Mouse (Mus musculus) inflammation-experienced regulatory T-cells, adult 6 months (primary cell): Measurements from ENCODE around the gene Orc5. TPM values are rescaled to one million over a fixed set of nuclear protein-coding genes. Genes with fewer than 3 reads are reported as not detected.
A peak's percentile ranks its signal among the peaks of the same experiment; 100 is the strongest.

Source experiments
- ATAC-seq: one replicate; pipeline ENCODE4 v1.8.0; 2017
- polyA plus RNA-seq, 3 experiments: library from polyadenylated mRNA; unstranded; fragments of 100-300 nt; shearing (Covaris generic); gene quantifications; one replicate each; pipeline ENCODE4 v1.2.1; 2017

Gene Orc5
- 10 to 100 TPM; 46.4 to 53.6 (median 52.9) TPM for polyA plus RNA-seq

DNA sequence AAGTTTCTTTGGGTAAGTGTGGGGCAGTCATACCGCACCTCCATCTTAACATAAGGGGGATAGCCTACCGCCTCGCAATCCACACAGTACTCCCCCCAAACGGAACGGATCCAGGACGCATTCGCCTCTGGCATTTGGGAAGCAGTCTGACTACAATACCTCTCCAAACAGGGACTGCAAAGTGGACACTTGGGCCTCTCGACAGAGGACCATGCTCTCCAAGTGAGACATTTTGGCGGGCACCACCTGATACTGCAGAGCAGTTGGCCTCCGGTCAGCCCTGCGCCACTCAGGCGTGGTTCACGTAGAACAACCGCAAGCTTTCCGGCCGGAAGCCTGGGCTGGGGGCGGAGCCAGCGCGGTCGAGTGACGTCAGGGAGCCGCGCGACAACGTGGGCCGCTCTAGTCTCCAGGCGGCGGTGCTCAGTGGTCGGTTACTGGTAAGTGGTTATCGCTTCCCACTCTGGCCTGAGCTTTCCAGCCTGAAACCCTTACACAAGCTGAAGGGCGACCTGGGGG is at the start of gene Orc5:
Gene Orc5, minus strand, starts transcription at position 397 of the 519 bp plus-strand sequence.
- ATAC-seq, result peak; percentile 99

- no peak for ATAC-seq
These were observed 46.8 kb upstream of the Orc5 start for GRCm38 (mm10) chr5:22596981-22597380.

DNA sequence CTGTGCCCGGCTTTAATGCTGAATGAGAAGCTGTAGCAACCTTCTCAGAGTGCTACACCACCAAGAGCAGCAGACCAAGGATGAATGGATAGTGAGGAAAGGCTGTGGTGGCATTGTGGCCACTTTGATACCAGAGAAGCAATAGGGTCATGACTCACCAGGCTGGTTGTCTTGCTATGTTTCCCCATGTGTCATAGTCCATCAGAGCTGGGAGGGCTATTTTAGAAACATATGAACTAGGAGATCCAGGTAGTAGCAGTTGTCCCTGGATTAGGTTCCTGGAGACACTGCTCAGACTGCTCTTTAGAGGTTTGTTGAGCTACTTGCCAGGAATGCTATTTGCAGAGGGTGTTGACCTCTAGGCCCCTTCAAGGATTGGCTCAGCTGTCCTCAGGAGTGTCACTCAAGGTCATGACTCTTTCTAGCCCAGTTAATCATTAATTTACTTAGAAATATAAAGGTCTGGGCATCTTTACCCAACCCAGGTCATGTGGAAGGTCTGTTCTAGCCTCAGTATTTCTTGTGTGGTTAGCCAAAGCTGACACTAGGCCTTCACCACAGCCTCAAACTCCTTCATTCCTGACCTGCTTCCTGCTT is 39.2 kb upstream of the Orc5 start:
- ATAC-seq, result no peak

DNA sequence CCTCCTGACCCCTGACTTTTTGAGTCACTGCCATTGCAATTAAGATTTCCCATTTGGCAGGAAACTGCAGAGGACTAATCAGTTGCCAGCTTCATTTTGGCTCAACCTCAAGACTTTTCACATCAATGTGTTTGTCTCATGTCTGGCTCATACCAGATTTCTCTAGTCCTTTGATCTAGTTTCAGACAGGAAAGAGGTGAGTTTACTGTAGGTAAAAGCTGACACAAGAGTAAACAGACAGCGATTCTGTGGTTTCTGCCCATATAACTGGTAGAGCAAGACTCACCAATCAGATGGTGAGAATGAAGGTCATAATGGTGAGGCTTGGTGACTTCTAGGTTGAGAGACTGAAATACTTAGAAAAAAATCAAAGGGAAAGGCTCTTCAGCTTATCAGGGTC is 37.3 kb upstream of the Orc5 start:
- peak; percentile 61 for ATAC-seq

DNA sequence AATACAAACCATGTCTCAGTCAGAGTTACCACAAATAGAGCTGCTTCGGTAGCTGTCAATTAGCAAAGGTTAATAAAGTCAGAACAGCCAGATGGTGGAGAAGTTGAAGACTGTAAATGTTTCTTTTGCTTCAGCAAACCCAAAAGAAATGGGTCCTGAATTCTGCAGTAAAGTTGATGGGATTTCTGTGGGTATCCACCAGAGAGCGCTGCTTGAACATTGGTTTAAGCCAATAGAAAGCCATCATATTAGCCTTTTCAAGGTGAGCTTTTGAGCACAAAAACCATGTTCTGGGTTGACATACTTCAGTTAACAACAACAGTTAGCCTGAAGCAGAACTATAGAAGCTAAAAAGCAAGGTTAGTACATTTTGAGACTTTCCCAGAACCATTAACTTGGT is 34.3 kb upstream of the Orc5 start:
- no peak for ATAC-seq

- ATAC-seq, result no peak
These were observed 27.8 kb upstream of the Orc5 start for GRCm38 (mm10) chr5:22578011-22578410.

GRCm38 (mm10) chr5:22574751-22575150 is 24.5 kb upstream of the Orc5 start:
- ATAC-seq, result no peak

- ATAC-seq, result no peak
These were observed 23.9 kb upstream of the Orc5 start for GRCm38 (mm10) chr5:22574161-22574560.

- no peak for ATAC-seq
These were observed 23.5 kb upstream of the Orc5 start for GRCm38 (mm10) chr5:22573696-22574095.

DNA sequence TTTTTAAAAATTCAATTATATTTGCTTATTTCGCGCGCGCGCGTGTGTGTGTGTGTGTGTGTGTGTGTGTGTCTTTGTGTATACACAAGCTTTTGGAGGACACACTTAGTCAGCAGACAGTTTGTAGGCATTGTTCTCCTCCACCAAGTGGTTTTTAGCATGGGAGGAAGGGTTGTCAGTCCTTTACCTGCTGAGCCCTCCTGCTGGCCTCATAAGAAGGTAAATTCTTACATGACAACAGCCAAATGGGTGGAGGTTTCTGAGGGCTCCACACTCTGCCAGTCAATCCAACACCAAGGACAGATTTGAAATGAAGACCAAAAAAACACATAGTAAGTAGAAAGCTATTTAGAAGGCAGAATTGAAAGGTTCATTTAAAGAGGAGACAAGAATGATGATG is 22.7 kb upstream of the Orc5 start:
- ATAC-seq, result no peak

DNA sequence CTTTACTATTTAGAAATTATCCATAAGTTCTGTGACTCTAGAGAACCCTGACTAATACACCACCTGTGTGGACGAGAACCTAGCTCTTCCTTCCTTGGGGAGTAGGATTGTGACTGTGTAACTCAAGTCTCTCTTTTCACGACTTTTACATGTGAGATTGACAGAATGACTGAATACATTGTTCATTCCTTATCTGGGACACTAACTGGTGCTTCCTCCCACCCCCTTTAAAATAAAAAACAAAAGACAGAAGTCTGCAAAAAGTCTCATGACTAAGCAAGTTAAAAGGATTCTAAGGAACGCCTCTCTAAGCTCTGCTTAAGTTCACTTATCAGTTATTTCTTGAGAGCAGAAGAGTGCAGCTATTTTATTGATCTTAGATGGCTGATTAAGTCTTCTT is 22.2 kb upstream of the Orc5 start:
- no peak for ATAC-seq

DNA sequence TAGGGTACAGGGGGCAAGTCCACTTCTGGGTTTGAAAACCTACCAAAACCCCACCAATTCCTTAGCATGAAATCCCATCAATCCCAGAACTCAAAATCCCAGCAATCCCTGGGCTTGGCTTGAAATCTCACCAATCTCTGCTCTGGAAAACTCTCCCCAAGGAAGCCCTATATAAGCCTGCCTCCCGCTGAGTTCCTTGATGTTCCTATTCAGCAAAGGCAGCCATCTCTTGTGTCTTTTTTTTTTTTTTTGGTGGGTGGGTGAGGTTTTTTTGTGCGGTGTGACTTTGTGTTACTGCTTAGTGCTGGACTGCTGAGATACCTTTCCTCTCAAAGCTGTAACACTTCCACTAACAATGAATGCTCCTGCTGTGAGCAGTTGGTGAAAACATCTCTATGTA is 15.5 kb upstream of the Orc5 start:
- ATAC-seq, result no peak

DNA sequence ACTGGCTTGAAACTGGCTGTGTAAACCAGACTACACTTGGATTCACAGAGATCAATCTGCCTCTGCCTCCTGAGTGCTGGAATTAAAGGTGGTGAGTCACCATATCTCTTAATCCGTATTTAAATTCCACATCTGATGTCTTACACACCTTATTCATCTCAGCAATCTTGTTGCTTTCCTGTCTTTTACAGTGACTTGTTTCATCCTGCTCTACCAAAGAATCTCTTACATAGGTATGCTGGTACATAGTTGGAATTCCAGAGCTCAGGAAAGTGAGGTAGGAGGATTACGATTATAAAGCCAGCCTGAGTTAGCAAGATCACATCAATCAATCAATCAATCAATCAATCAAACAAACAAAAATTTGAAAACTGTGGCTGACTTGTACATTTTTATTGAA is 9.6 kb upstream of the Orc5 start:
- ATAC-seq, result no peak

GRCm38 (mm10) chr5:22557491-22558113 is 7.4 kb upstream of the Orc5 start:
- no peak for ATAC-seq

DNA sequence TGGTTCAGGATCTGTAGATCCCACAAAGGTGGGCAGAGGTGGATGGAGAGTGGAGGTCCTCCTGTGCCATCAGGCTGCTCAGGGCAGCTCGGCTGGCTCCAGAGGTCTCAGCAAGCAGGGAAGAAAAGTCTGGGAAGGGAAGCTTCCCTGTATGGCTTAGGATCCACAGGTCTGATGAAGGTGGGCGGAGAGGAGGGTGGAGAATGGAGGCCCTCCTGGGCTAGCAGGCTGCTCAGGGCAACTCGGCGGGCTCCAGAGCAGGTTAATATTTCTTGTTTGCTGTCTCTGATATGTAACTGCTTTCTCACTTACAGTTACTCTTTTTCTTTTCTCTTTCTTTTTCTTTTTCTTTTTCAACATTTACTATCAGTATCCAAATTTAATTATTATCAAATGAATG is 6.5 kb upstream of the Orc5 start:
- no peak for ATAC-seq

DNA sequence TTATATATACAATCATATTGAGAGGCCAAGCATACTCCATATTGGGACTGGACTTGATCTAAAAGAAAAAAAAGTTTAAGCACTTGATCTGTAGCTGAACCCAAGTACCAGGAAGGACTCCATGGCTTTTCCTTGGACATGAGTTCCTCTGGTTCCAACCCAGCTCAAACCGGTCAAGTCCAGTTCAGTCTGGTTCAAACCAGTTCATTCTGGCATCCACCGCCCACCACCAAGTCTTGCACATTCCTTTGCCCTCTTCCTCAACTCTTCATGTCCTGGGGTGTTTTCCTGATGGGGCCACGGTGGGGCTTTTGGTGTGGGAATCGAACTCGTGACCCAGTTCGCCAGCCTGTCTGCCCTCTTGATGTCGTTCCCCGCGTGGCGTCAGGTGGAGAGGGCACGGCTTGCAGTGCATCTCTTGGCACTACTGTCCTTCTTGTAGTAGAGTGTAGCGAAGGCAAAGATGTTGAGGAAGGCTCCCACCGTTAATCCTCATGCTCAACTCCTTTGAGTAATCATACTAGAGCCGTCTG is 2.1 kb upstream of the Orc5 start:
- ATAC-seq, result no peak

DNA sequence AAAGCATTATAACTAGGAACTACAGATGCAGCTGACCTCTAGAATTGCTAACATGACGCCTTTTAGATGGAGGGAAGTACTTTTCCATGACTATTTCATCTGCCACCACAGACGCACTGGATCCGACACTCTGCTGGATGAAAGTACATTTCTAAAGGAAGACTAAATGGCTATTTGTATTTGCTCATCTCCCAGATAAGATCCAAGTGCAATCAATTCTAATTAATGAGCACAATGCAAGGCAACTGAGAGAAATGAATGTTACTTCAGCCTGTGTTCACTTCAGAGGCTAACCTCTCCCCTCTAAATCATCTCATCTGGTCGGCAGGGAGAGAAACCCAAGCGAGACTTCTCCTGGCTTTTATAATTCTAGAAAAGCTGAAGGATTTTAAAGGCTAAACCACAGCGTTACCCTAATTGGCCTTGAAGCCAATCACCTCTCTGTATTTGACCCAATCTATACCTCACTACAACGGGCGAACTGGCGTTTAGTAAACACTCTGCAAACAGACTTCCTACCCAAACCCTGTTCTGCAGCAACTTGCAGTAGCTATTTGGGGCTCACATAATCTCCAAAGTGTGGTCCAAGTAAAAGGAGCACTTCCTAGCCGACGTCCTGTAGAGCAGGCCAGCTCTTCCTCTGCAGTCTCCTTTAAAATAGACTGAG is 730 bp downstream of the Orc5 start:
- peak; percentile 29 for ATAC-seq

GRCm38 (mm10) chr5:22548556-22549161 is 1.6 kb downstream of the Orc5 start:
- no peak for ATAC-seq

DNA sequence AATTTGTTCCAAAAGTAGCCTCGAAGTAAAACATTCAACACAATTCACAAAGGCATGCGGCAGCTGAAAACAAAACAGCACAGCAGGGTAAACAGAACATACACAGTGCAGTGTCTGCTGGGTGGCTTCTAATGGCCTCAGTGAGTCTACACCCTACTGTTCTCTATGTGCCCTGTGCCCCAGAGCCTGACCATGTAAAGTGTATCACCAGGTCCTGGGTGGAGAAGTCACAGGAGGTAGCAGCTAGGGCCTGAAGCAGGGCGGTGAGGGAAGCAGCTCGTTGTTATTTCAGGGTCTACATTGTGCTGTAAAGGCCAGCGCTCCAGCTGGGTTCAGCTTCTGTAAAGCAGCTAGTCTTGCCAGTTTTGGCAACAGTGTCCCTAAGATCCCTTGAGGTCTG is 3.7 kb downstream of the Orc5 start:
- ATAC-seq, result no peak

DNA sequence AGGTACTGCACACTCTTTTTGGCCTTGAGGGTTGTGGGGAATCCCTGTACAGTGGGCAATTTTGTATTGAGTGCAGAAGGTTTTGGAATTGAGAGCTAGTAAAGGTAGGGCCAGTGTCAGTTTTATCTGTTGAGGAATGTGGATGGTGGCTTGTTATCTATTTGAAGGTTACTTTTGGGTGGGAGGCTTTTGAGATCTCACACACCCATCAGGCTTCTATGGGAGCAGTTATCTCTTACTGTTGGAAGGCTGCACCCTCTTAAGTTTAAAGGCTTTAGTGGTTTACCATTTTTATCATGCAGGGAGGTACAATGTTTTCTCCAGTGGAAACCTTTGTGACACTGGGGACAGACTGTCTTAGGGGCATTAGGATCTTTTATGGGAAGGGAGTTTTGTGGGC is 4.9 kb downstream of the Orc5 start:
- no peak for ATAC-seq

GRCm38 (mm10) chr5:22542676-22543075 is 7.6 kb downstream of the Orc5 start:
- no peak for ATAC-seq

DNA sequence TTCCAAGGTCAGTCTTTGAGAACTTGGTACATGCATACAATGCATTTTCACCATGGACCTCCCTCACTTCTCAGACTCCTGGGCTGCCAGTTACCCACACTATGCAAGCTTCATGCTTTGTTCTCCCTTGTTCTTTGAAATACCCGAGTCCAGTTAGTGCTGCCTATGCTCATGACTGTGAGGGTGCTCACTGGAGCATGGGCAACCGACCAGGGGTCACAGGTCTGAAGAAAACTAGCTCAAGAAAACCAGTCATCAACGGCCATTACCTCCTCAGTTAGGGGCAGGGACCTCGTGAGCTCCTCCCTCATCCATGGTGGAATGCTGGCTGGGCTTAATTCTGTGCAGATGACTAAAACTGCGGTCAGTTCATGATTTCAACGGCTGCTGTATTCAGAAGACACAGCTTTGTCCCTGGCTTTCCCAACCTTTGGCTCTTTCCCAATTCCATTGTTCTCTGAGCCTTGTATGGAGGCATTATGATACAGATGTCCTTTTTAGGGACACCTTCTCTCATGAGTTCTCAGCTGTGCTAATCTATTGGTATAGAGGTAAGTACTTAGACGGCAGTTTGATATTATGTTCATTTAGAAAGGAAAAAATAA is 11.1 kb downstream of the Orc5 start:
- no peak for ATAC-seq

DNA sequence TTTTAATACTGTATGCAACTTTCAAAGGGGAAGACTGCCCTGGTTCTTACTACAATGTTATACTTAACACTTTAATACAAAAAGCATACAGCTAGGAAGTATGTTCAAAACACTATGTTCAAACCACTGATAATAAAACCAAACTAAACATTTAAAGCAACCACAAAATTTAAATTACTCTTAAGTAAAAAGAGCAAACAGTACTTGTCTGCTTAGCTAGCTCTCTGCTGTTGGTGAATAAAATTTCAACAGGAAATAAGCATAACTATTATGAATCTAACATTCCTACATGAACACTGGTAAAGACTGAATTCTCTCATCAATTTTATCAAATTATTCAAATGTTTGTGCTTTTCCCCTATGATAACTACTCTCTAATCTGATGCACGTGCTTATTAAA is 13.5 kb downstream of the Orc5 start:
- ATAC-seq, result peak; percentile 35
